Mouse (Mus musculus): Measurements from ENCODE around the gene Ppfia3.
A peak's percentile ranks its signal among the peaks of the same experiment; 100 is the strongest.

Ppfia3 gene

GRCm38 (mm10) chr7:45353041-45353440, 13.8 kb downstream of the Ppfia3 start:
- no peak for DNase-seq (ENCODE audit: extremely low read depth, insufficient read length, low spot score)

- DNase-seq (ENCODE audit: extremely low read depth, insufficient read length, low spot score) = no peak
These were observed 19.9 kb downstream of the Ppfia3 start for GRCm38 (mm10) chr7:45346905-45347304.

DNA sequence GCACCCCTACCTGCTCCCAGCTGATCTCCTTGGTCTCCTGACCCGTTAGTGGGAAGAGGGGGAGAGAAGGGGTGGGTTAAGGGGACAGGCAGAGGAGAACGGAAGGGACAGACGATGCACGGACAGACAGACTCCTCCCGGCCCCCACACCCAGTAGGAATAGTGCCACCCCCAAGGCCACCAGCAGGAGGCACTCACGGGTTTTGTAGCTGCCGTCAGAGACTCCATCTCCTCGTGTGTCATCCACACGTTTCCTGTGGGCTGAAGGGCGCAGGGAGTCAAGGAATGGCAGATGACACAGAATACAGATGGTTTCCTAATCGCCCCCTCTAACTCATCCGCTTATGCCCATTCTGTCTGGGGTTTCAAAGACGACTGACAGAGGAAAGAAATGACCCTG, 23.3 kb downstream of the Ppfia3 start:
- no peak for DNase-seq (ENCODE audit: extremely low read depth, insufficient read length, low spot score)

GRCm38 (mm10) chr7:45342081-45342480, 24.7 kb downstream of the Ppfia3 start:
- no peak for DNase-seq (ENCODE audit: extremely low read depth, insufficient read length, low spot score)

- peak; percentile 74 for DNase-seq (ENCODE audit: extremely low read depth, insufficient read length, low spot score)
These were observed 25.5 kb downstream of the Ppfia3 start for GRCm38 (mm10) chr7:45341303-45341702.

- DNase-seq (ENCODE audit: extremely low read depth, insufficient read length, low spot score) = peak; percentile 46
These were observed 26.1 kb downstream of the Ppfia3 start for GRCm38 (mm10) chr7:45340669-45341068.

DNA sequence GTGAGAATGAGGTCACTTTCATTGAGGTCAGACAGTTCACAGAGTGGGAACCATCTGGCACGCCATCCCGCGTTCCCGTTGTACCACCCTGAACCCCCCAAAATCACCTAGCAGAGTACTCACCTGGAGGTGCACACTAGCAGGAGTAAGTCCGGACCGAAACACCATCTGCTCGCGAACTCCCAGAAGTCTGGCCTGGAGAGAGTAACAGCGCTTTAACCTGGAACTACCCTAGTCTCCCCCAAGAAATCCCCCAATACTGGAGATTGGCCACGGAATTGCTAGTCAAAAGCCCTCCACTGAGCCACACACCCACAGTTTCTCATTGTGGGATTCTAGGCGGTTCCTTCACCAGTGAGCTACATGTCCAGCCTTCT, 26.8 kb downstream of the Ppfia3 start:
- DNase-seq (ENCODE audit: extremely low read depth, insufficient read length, low spot score) = no peak

GRCm38 (mm10) chr7:45339410-45340065, 27.3 kb downstream of the Ppfia3 start:
- peak; percentile 89 for DNase-seq (ENCODE audit: extremely low read depth, insufficient read length, low spot score)

DNA sequence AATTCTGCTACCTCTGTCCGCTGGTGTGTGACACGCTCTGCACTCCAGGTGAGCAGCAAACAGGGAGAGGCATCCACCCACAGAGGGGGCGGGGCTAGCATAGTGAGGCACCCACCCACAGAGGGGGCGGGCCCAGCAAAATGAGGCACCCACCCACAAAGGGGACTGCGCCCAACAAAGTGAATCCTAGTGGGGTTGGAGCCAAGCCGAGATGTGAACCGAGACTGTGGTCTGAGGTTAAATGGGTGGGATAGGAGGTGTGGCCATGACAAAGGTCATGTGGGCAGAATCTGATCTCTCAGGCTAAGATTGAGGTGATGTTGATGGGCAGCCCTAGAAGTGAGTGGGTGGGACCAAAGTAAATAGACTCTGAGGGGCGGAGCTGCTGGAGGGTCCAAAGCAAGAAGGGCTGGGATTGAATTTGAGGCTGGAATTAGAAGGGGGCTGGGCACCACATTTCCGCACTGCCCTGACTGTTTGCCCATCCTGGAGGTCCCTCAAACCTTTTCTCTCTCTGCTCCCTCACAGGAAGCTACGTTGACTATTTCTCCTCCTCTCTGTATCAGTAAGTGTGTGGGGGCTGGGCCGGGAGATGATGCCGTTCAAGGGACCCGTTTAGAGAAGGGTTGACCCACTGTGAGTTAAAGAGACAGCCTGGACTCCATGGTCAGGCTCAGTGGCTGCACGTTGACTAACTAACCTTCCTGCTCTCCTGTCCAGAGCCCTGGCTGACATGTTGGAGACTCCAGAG, 28.5 kb downstream of the Ppfia3 start:
- DNase-seq (ENCODE audit: extremely low read depth, insufficient read length, low spot score) = no peak

DNA sequence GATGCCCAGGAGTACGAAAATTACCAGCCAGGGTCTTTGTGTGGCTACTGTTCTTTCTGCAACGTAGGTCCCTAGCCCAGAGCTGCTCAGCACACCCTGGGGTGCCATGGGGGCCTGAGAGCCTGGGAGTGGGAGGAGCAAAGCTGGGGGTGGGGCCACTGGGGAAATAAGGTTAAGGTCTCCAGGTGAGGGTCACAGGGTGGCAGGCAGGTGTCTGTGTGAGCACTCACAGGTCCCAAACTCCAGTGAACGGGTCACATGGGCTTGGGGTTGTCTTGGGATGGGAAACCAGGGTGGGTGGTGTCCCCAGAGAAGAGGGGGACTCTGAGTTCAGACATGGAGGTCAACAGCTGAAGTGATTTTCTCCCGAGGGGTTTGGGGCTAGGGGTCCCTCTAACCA, 29.4 kb downstream of the Ppfia3 start:
- no peak for DNase-seq (ENCODE audit: extremely low read depth, insufficient read length, low spot score)

GRCm38 (mm10) chr7:45336319-45336718, 30.5 kb downstream of the Ppfia3 start:
- DNase-seq (ENCODE audit: extremely low read depth, insufficient read length, low spot score) = no peak

DNA sequence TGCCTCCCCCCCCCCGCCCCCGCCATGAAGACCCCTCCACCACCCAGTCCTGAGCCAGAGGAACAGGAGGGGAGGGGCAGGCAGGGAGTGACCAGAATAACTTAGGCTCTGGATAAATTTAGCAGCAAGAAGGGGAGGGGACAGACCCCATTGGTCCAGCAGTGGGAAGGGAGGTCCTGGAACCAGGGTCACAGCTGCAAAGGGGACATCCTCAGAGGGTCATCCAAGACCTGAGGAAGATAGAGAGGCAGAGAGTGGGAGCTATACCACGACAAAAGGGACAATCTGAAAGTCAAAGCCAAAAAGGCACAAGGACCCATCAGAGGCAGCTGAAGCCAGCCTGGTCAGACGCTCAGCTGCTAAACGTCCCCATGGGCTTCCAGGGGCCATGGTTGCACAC, 31.8 kb downstream of the Ppfia3 start, which contains the start of gene Hrc:
Gene Hrc (plus strand): TSS at position 235 of the 400 bp plus-strand sequence.
- DNase-seq (ENCODE audit: extremely low read depth, insufficient read length, low spot score) = no peak

DNA sequence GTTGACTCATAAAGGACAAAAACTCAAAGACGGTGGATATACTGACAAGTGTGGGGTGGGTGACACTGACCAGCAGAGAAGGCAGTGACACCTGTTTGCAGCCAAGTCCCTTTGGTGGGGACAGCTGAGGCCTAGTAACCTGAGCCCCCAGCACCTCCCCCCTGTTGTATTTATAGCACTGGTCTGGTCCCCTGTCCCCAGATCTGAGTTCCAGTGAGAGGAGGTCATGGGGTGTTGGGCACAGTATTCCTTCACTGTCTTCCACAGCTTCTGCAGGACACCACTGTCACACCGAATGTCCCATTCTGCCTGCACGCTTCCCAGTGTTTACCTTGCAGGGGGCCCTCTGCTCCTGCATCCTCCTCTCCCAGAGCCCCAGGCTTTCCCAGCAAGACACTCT, 32.2 kb downstream of the Ppfia3 start:
- DNase-seq (ENCODE audit: extremely low read depth, insufficient read length, low spot score) = no peak

DNA sequence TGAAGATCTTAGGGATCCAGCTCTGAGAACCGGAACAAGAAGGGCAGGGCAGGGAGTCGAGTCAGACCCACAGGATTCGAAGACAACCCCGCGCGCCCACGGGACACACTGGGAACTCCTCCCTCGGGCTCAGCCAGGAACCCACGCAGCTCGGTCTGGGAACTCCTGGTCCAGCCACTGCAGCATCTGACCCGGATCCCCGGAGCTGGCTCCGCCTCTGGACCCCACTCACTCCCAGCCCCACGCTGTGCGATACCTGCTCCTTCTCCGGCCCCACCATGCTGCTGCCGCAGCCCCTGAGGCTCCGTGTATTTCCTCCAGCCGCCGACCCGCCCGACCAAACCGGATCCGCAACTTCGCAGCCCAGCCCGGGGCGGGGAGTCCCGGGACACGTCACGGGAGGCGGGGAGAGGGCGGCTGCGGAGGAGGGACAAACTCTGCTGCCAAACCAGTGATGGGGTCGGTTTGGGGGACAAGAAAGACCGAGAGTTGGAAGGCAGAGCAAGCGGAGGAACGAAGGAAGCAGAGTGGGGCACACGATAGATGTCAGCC, 33.3 kb downstream of the Ppfia3 start, which contains the start of gene Trpm4:
Gene Trpm4 (minus strand): TSS at position 350 of the 552 bp plus-strand sequence.
- peak; percentile 85 for DNase-seq (ENCODE audit: extremely low read depth, insufficient read length, low spot score)

DNA sequence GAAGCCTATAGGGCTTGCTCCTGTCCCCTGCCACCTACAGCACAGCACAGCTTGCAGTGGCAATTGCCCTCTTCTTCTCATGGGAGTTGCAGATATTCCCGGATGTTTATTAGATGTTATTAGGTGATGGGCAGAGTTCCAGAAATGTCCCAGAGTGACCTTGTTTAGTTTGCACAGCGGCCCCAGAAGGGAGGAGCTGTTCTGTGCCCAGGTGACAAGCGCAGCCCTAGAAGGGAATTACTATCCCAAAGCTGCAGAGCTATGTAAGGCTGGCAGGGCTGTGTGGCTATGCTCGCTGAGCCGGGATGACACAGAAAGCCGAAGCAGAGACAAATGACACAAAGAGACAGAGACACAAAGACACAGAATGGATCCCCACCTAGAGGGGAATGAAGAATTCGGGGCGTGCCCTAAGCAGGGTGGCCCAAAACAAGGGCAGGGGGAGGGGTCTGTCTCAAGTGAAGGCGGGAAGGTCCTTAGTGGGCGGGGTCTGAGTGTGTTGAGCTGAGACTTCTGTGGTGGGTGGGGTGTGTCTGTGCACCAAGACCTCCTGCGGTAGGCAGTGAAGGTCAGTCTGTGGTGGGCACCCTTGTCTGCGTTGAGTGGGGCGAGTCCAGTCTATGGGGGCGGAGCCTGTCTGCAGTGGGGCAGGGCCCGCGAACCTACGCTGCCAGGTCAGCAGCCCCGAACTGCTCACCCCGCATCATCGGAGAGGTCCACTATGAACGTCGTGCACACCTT, 34.0 kb downstream of the Ppfia3 start:
- DNase-seq (ENCODE audit: extremely low read depth, insufficient read length, low spot score) = no peak

GRCm38 (mm10) chr7:45331502-45331901, 35.3 kb downstream of the Ppfia3 start:
- no peak for DNase-seq (ENCODE audit: extremely low read depth, insufficient read length, low spot score)

- no peak for DNase-seq (ENCODE audit: extremely low read depth, insufficient read length, low spot score)
These were observed 37.9 kb downstream of the Ppfia3 start for GRCm38 (mm10) chr7:45328841-45329475.

GRCm38 (mm10) chr7:45325800-45326199, 41.0 kb downstream of the Ppfia3 start:
- no peak for DNase-seq (ENCODE audit: extremely low read depth, insufficient read length, low spot score)

DNA sequence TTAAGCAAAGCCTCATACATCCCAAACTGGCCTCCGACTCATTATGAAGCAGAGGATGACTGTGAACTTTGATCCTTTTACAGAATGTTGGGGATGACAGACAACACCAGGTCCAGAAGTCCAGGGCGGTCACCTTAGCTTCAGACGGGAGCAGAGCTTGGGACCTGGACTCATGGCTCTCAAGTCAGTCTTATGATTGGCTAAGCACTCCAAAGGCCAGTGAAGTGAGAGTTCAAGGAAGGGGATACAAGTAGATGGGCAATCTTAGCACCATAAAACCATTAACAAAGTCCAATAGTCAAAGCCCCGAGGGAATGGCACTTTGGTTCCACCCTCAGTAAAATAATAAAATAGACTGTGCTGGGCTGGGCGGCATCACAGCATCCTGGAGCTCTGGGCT, 43.8 kb downstream of the Ppfia3 start:
- no peak for DNase-seq (ENCODE audit: extremely low read depth, insufficient read length, low spot score)

- DNase-seq (ENCODE audit: extremely low read depth, insufficient read length, low spot score) = no peak
These were observed 44.6 kb downstream of the Ppfia3 start for GRCm38 (mm10) chr7:45322245-45322644.

GRCm38 (mm10) chr7:45316536-45316935, 50.3 kb downstream of the Ppfia3 start:
- DNase-seq (ENCODE audit: extremely low read depth, insufficient read length, low spot score) = no peak

Data from 3134 (cell line).